Mouse (Mus musculus) splenic B cell, adult 2 months (primary cell): ENCODE data around the gene Ptpn11.

Experiments used
- DNase-seq: peaks from one replicate; pipeline ENCODE4 v3.0.0-alpha.2; 2011; ENCODE audit warnings: low read depth, low spot score
- H3K27me3 ChIP-seq: 2 replicates; pipeline ENCODE4 v1.6.1; 2012; ENCODE audit warnings: mild to moderate bottlenecking, low read length, moderate library complexity, mixed read lengths; ENCODE audit not compliant: control insufficient read depth, poor library complexity, insufficient read depth, severe bottlenecking
- H3K36me3 ChIP-seq: 2 replicates; pipeline ENCODE4 v1.6.1; 2012; ENCODE audit warnings: mild to moderate bottlenecking, low read length, moderate library complexity, mixed read lengths; ENCODE audit not compliant: control insufficient read depth, poor library complexity, insufficient read depth, severe bottlenecking

The Ptpn11 gene

DNA sequence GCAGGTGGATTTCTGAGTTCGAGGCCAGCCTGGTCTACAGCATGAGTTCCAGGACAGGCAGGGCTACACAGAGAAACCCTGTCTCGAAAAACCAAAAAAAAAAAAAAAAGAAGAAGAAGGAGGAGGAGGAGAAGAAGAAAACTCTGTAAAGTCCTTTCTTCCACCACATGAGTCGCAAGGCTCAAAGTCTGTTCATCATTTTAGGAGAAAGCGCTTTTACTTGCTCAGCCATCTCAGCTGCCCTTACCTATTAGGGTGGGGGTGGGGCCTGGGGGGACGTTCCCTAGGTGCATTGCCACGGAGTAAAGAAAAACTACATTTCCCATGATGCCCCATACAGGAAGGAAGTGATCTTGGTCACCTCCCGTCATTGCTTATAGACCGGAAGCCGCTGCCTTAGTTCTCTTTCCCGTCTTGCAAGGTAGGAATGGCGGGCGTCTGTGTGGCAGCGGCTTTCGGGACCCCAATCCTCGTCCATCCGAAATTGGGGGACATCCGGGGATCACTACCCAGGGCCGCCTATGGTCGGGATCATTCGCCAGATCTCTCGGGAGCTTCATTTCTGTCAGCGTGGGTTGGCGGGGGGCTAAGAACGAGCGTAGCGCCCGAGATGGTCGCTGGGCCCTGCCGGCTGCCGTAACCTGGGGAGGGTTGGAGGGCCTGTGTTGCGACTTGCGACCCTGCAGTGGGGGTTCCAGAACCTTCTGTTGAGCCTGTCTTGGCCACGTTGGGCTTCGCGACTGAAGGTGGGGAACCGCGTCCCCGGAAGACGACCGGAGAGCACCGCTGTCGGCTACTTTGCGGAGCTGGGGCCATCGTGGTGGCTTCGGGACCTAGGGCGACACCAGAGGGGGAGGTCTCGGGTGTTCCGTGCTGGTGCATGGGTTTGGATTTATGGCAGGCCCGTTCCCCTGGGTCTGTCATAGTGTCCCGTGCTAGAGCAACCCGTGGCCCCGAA, 13.2 kb upstream of the Ptpn11 start, which contains the start of gene Rpl6:
Gene Rpl6, plus strand, starts transcription at position 350 of the 958 bp plus-strand sequence.
- DNase-seq, result peak; percentile 90
- H3K36me3 ChIP-seq, result peaks cover 23% of the 10 kb centered on the region

DNA sequence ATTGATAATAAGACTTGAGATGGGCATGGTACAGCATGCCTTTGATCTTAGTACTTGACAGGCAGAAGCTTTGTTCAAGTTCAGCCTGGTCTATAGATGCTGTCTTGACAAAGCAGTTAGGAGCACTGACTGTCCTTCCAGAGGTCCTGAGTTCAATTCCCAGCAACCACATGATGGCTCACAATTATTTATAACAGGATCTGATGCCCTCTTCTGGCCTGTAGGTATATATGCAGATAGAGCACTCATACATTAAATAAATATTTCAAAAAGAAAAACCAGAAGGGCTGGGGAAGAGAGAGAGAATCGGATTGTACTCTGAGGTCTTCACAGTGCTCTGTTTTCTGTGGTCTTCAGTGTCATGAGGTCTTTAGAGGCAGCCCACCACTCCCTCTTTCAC, 11.3 kb upstream of the Ptpn11 start:
- Histone ChIP-seq H3K36me3 (peaks cover 14% of the 10 kb centered on the region), H3K27me3 (no peaks in the 10 kb centered on the region)
- no peak for DNase-seq

More for the DNA sequence above, 13.2 kb upstream of the Ptpn11 start, which contains the start of gene Rpl6:
- no peaks in the 10 kb centered on the region for H3K27me3 ChIP-seq

DNA sequence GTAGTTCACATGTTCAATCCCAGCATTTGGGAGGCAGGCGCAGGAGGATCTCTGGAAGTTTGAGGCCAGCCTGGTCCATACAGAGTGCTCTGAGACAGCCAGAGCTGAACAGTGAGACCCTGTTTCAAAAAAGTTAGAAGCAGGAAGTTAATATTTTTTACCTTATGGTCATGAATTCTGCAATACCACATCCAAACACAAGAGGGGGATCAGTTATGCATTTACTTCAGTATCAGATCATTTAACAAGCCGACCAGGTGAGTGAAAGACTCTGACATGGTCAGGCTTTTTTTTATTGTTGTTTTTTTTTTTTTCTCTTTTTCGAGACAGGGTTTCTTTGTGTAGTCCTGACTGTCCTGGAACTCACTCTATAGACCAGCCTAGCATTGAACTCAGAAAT, 10.5 kb upstream of the Ptpn11 start:
- Histone ChIP-seq H3K36me3 (peaks cover 8% of the 10 kb centered on the region), H3K27me3 (no peaks in the 10 kb centered on the region)
- DNase-seq, result peak; percentile 92

DNA sequence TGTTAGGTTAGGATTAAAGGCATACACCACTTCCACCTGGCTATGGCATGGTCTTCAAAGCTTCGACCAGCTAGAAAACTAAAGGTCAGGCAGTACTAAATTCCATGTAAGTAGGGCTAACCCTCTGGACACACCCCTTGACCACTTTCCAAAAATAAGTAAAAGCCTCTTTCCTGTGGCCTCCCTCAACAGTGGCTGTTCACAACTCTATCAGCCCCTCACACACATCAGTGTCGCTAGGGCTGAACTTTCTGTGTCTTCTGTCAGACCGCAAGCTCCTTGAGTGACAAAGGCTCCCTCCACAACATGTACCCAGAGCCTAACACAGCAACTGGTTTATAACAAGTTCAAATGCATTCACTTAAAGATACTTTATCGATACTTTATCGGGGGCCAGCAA, 7.2 kb upstream of the Ptpn11 start:
- Histone ChIP-seq H3K36me3 (no peaks in the 10 kb centered on the region), H3K27me3 (no peaks in the 10 kb centered on the region)
- no peak for DNase-seq

DNA sequence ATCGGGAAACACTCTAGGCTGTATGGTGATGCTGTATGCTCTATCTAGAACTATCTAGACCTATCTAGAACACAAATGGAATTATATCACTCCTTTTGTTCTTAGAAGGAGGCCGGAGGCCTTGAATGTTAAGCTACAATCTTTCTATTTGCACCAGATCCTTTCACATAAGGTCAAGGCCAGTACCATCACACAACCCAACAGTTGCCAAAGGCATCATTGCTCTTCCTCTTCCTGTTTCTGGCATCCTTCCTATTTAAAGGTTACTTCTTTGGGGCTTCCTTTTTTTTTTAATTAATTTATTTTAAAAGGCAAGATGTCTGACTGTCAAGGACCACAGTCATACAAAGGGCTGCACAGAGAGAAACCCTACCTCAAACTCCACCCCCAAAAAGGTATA, 6.1 kb upstream of the Ptpn11 start:
- Histone ChIP-seq H3K36me3 (no peaks in the 10 kb centered on the region), H3K27me3 (no peaks in the 10 kb centered on the region)
- no peak for DNase-seq

DNA sequence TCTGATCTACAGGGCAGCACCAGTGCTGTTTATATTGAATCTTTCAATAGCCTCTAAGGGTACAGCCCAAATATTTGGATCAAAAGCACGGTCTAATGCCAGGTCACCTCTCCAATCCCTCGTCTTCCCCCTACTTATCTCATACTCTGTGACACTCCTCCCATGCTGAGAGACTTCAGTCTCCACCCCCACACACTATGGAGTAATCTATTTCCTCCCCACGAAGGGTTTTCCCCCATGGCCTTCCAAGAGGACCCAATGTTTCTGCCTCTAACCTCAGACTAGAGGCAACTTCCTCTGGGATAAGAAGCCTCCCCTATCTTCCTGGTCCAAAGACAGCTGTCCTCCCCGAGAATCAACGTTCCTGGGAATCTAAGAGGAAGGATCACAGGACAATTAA, 5.6 kb upstream of the Ptpn11 start:
- no peaks in the 10 kb centered on the region for H3K27me3 ChIP-seq
- DNase-seq, result no peak
- no peaks in the 10 kb centered on the region for H3K36me3 ChIP-seq

DNA sequence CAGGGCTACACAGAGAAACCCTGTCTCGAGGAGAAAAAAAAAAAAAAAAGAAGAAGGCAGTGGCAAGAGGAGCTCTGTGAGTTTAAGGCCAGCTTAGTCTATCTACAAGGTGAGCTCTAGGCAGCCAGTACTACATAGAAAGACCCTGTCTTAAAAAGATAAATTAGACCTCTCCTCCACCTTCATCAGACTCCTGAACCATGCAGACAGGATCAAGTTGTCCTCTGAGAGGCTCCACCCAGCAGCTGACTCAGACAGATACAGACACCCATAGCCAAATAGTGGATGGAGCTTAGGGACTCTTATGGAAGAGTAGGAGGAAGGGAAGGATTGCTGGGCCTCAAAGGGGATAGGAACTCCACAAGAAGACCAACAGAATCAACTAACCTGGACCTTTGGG, 3.0 kb upstream of the Ptpn11 start:
- DNase-seq, result no peak
- H3K27me3 ChIP-seq, result no peaks in the 10 kb centered on the region
- H3K36me3 ChIP-seq, result no peaks in the 10 kb centered on the region

DNA sequence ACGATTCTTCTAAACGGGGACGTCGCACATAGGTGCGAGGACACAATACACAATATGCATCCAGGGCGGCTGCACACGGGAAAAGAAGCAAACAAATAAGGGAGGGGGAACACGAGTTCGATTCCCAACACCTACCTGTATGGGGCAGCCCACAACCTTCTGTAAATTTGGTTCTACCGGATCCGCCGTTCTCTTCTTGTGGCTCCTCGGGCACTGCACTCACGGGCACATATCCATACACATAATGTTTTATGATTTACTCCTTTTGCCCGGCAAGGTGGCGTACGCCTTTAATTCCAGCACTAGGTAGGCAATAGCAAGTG, 348 bp upstream of the Ptpn11 start:
- Histone ChIP-seq H3K36me3 (no peaks in the 10 kb centered on the region), H3K27me3 (no peaks in the 10 kb centered on the region)
- DNase-seq, result no peak

DNA sequence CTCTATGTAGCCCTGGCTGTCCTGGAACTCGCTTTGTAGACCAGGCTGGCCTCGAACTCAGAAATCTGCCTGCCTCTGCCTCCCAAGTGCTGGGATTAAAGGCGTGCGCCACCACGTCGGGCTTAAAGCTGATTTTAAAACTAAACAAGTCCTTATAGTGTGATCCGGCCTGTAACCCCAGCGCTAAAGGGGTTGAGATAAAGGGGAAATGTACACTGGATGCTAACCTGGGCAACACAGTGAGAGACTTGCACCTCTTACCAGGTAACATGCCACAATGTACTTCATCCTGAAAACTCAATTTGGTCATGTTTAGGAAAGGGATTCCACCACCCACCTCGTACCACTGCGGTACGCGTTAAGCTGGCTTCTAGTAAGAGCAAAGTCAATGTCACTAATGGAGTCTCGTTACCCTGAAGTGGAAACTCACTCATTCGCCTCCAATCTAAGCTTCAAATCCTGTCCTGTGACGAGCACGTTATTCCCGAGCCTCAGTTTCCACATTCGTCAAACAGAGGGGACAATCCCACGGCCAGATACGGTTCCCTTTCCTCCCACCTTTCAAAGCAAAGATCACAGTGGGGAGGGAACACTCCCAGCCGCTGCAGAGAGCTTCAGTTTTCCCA, 874 bp downstream of the Ptpn11 start:
- DNase-seq, result no peak
- no peaks in the 10 kb centered on the region for H3K36me3 ChIP-seq
- no peaks in the 10 kb centered on the region for H3K27me3 ChIP-seq

DNA sequence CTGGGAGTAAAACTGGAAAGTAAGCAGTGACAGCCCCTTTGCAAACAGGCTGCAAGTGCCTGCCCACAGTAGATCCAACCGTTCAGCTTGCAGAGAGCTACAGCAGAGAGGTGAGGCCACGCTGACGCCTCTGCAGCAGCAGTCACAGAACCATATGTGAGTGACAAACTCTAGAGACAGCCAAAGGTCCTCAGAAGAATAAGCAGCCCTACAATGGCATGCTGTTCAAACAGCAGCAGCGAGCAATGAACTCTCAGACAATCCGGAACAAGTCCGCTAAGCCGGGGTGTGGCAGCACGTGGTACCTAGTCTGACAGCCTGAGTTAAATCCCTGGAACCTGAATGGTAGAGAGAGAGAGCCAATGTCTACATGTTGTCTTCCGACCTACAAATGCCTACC, 2.0 kb downstream of the Ptpn11 start:
- DNase-seq, result no peak
- no peaks in the 10 kb centered on the region for H3K27me3 ChIP-seq
- no peaks in the 10 kb centered on the region for H3K36me3 ChIP-seq

DNA sequence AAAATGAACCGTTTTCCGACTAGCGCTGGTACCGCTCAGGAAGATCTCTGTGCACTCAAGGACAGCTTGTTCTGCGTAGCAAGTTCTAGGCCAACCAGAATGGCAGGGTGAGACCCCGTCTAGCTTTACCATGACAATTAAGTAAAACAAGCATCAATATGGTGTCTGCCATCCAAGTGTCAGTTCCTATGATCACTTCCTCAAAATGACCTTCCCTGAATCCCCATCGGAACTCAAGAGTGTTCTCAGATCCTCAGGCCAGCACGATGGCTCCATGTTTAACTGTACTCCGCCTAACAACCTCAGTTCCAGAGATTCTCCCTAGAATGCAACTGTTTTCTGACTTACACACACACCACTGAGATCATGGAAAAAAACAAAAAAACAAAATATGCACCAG, 2.9 kb downstream of the Ptpn11 start:
- no peaks in the 10 kb centered on the region for H3K27me3 ChIP-seq
- no peak for DNase-seq
- H3K36me3 ChIP-seq, result no peaks in the 10 kb centered on the region

DNA sequence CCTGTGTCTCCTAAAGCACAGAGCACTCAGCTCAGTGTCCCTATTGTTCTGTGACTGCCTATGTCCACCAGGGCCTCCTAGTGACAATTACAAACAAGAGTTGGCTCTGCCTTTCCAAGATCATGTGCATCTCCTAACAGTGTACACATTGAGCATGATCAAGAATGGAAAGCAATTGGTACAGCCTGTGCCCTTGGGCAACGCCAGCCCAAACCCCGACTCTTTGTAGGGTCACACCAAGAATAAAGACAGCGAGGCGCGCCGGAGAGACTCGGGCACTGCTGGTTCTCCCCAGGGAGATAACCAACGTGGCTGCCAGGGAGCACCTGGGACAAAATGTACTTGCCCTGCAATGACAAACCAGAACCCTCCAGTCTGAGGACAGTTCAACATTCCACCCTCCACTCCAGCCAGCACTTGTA, 3.6 kb downstream of the Ptpn11 start:
- no peaks in the 10 kb centered on the region for H3K36me3 ChIP-seq
- no peak for DNase-seq
- H3K27me3 ChIP-seq, result no peaks in the 10 kb centered on the region

DNA sequence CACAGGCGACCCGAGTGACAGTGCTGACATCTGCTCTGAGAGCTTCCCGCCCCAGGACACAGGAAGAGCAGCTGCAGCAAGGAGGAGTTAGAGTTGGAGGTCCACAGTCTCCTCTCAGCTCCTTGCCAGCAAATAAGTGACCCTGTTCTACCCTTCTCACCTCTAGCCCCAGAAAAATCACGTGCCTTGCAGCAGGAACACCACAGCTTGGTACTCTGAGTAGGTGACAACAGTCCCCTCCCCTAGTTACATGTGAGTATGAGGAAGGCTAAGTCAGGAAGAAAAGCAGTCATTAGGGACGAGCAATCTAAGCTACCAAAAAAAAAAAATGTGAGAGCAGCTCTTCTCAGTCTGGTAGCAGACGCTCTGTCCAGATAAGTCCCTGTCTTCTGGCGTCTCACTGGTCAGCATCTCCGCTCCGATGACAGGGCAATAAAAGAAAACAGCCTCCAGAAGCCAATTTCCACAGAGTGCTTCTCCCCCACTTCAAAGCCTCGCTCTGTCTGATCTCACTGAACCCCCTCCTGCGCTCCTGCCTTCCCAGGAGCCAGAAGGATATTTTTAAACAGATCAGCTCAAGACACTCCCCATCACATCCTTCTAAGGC, 6.1 kb downstream of the Ptpn11 start:
- no peak for DNase-seq

DNA sequence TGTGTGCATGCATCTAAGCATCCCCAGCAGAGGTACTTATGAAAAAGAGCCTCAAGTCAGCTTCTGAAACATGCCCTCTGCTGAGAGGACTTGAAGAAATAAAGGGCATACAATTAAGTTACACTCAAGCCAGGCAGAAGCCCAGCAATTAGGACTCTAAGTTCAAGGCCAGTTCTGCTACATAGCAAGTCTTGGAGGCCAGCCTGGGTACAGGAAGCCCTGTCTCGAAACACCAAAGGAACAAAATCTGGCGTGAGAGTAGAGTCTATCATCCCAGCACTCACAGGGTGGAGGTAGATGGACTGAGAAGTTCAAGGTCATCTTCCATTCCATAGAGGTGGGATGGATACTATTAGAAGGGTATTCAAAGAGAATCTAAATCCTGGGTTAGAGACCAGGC, 6.8 kb downstream of the Ptpn11 start:
- H3K27me3 ChIP-seq, result no peaks in the 10 kb centered on the region
- H3K36me3 ChIP-seq, result no peaks in the 10 kb centered on the region
- no peak for DNase-seq

More for the DNA sequence above, 6.1 kb downstream of the Ptpn11 start:
- Histone ChIP-seq H3K27me3 (no peaks in the 10 kb centered on the region), H3K36me3 (no peaks in the 10 kb centered on the region)

DNA sequence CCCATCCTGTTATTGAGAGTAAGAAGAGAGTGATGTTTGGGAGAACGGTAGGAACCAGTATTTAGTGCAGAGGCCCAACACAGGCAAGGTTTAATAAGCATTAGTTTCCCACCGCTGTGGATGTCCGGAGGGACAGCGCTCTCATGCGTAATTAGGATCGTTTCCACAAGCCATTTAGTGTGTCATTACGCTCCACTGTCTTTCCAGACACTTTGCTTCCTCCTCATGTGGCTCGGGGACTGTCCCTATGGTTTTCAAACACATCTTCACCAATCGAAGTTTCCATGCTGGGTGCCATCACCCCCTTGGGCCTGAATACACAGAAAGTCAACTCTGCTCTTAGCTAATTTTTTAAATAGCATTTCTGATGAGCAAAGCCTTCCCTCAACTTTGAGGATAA, 7.9 kb downstream of the Ptpn11 start:
- no peaks in the 10 kb centered on the region for H3K27me3 ChIP-seq
- H3K36me3 ChIP-seq, result no peaks in the 10 kb centered on the region
- DNase-seq, result peak; percentile 18
